Mouse (Mus musculus): Measurements from ENCODE around the gene Fkbp1b.

GRCm38 (mm10) chr12:4842456-4842855 is 1.1 kb upstream of the Fkbp1b start:
- no peak for TF ChIP-seq CTCF (IDR thresholded peaks at IDR 0.05; ENCODE audit: control insufficient read depth, insufficient read depth, insufficient replicate concordance, low read depth, low read length)
- TF ChIP-seq POLR2A (IDR thresholded peaks at IDR 0.05; ENCODE audit: control insufficient read depth, low read depth, low read length): no peak
